Mouse (Mus musculus): ENCODE results near the gene Ptgfr. TPM values are rescaled to one million over a fixed set of nuclear protein-coding genes. Genes with fewer than 3 reads are reported as not detected.

Ptgfr gene
- polyA plus RNA-seq, 1 experiment from 2014 or later, result 0.02 TPM

Other genes with a start within 250 kb of the Ptgfr start
- 0.06 and 0.15 TPM in 2 replicates for gene Ifi44, start 87.7 kb downstream of the Ptgfr start, polyA plus RNA-seq (2015; fragmentation: Nextera tagmentation; extraction: Ambion mirVana)
- not detected in 2 replicates for gene Ifi44l, start 74.7 kb downstream of the Ptgfr start, polyA plus RNA-seq (2015; fragmentation: Nextera tagmentation; extraction: Ambion mirVana)

Data from liver, embryonic 13.5 days (tissue).